Mouse (Mus musculus): ENCODE results near the gene Trim63.

DNA sequence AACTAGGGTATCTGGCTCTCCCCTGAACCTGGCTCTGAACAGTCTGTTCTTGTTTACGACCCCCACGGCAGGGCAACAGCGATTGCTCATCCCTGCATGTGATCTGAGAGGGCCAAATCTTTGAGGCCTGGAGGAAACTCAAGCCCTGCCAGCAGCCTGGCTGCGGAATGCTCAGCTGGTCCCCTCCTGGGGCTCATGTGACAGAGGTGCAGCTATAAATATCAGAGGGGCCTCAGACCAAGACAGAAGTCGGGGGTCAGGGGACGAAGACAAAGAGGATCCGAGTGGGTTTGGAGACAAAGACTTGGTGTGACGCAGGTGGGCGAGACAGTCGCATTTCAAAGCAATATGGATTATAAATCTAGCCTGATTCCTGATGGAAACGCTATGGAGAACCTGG, at the start of gene Trim63:
- TF ChIP-seq MAX (IDR thresholded peaks at IDR 0.05; ENCODE audit: low read length) (no peak), POLR2AphosphoS2 (IDR thresholded peaks at IDR 0.05; ENCODE audit: low read depth, low read length) (no peak), KAT2A (IDR thresholded peaks at IDR 0.05; ENCODE audit: insufficient replicate concordance, low read length) (no peak), EP300 (IDR thresholded peaks at IDR 0.05; ENCODE audit: low read length) (no peak)
